Mouse (Mus musculus): Measurements from ENCODE around the gene Smbd1.

- TF ChIP-seq GATA2 (IDR thresholded peaks at IDR 0.05; ENCODE audit: borderline replicate concordance, low read depth, low read length) (no peak), CTCF (IDR thresholded peaks at IDR 0.05; ENCODE audit: low read depth, low read length) (no peak), GATA1 (IDR thresholded peaks at IDR 0.05; ENCODE audit: borderline replicate concordance, low read length) (no peak), TAL1 (conservative IDR thresholded peaks at IDR 0.05; ENCODE audit: low read depth, low read length) (no peak)
Measured at GRCm38 (mm10) chr16:32847103-32847502, 36.8 kb upstream of the Smbd1 start.

Measured in G1E (cell line).